Mouse (Mus musculus): ENCODE results near the gene Phf23.

DNA sequence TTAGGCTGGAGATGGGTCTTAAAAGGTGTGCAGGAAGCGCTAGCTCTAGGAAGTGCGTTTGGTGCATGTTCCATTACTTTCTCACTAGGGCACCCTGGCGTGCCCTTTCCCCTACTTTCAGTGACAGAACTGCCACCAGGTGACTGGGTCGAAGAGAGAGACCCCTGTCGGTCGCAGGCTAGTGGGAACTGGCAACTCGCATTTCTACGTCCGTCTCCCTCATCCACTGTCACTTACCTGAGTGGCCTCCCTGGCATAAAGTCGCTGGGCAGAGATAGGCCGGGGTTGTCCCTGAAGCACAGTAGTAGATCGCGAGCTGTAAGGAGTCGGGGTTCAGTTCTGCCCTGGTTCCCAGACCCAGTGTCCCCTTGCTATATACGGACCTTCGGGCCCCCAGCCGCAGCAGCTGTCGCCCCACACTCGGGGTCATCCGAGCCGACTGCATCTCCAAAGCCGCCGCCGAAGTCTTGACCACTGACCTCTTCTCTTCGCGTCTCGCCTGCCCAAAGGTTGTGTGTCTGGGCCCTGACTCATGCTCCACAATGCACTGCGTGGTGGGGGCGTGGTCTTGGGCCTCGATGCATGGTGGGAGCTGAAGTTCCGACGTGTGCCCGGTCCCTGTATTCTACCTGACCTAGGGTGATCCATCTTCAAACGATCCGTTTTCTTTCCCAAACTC, 19.4 kb downstream of the Phf23 start, which contains the start of gene Acadvl:
- TF ChIP-seq CTCF (IDR thresholded peaks at IDR 0.05; ENCODE audit: low read depth, low read length) (0 out of 2 replicates have a peak, but pooled peaks have one; percentile 26), POLR2A (IDR thresholded peaks at IDR 0.05; ENCODE audit: borderline replicate concordance, low read depth, low read length) (no peak; the same call in 1 of the 2 replicates)

Measured in bone marrow macrophage, adult 2 months (primary cell).